Mouse (Mus musculus): ENCODE measurements around the gene Oxnad1. TPM values are rescaled to one million over a fixed set of nuclear protein-coding genes. Genes with fewer than 3 reads are reported as not detected.

Oxnad1 gene
- polyA plus RNA-seq (2016; fragmentation: Nextera tagmentation; extraction: Ambion mirVana), result 20.1 and 21.2 TPM in 2 replicates

DNA sequence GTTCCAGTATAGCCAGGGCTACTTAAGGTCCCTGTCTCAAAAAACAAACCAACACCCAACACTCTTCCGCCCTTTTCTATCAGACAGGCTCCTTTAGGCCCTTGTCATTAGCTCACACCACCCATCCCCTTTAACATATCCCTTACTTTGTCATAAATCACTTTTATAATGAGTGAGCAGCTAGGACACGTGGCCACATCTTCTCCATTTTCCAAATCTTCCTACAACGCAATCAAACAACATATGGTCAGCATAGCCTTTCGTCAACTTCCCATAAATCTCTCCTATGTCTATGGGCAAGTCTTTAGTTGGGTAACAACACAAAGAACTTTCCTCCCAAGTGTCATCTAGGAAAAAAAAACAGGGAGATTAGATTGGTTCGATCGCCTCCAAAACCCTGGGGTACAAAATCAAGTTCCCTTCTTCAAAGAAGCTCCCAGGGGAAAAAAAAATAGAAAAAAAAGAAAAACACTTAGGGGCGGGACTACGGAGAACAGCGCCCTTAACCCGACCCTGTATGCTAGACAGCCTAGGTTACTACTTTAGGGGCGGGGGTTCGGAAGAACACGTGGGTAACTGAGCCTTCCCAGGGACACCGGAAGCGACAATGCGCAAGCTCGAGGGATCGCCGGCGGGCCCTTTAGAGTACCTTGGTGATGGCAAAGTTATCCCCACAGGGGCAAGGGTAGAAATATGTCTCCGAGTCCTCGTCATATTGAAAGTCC lies at the start of gene Oxnad1:
TSS of gene Oxnad1 (plus strand) at position 614 of the 725 bp plus-strand sequence.
- Histone ChIP-seq H3K36me3 (replicated peaks) (peaks cover 28% of the 10 kb centered on the region), H3K27ac (replicated peaks) (peak within 1 kb of the TSS; percentile 87), H3K27me3 (replicated peaks; ENCODE audit: low read depth, poor library complexity, severe bottlenecking) (no peaks in the 10 kb centered on the region), H3K9me3 (no peaks in the 10 kb centered on the region), H3K4me3 (peak within 1 kb of the TSS; percentile 74), H3K4me1 (peaks cover 28% of the 10 kb centered on the region)
- 4% methylated on average over 22 of the region's 22 CpGs for WGBS
- DNase-seq (ENCODE audit: low spot score), result no peak

DNA sequence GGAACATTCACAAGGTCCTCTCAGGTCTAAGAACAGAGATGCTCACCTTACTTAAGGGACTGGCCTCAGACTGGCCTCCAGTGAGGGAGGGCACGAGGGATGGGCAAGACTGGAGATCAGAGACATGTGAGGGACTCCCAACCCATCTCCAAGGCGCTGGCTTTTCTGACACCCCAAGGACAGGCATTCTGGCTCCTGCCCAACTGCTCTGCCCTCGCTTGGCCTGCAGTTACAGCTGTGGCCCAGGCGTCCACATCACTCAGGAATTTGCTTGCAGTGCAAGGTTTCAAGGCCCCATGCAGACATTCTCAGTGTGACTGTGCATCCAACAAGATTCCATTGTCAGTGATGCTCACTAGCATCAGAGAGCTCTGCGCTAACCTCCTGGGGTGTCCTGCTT lies 48.7 kb upstream of the Oxnad1 start:
- WGBS, result 81% methylated on average over 5 of the region's 5 CpGs
- no peak overlapping the region for H3K4me3 ChIP-seq
- H3K4me1 ChIP-seq, result no peaks in the 10 kb centered on the region
- H3K36me3 ChIP-seq (replicated peaks), result no peaks in the 10 kb centered on the region
- H3K27ac ChIP-seq (replicated peaks), result no peak overlapping the region
- H3K9me3 ChIP-seq, result no peaks in the 10 kb centered on the region
- no peaks in the 10 kb centered on the region for H3K27me3 ChIP-seq (replicated peaks; ENCODE audit: low read depth, poor library complexity, severe bottlenecking)
- no peak for DNase-seq (ENCODE audit: low spot score)

DNA sequence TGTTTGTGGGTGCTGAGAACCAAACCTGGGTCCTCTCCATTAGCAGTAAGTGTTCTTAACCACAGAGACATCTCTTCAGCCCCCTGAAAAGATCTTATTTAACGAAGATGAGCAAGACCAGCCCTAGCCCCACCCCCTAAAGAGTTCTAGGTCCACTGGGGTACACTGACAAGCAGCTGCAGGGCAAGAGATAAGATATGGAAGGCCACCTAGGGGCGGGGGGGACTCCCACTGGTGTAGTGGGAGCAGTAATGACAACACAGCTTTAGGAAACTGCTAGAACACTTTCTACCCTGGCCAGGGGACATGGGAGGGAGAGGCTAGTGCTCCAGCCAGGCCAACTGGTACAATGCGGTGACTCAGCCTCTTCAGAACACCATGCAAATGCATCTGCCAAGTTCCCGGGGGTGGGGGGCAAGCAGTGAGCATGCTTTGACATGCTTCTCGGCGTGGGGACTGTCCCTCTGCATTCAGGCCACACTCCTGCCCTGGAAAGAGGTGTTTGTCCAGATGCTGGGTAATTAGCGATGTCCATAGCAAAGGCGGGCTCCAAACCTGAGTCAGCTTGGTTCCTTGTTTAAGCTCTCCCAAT lies 47.4 kb upstream of the Oxnad1 start:
- no peaks in the 10 kb centered on the region for H3K4me1 ChIP-seq
- H3K9me3 ChIP-seq, result no peaks in the 10 kb centered on the region
- DNase-seq (ENCODE audit: low spot score), result no peak
- no peaks in the 10 kb centered on the region for H3K27me3 ChIP-seq (replicated peaks; ENCODE audit: low read depth, poor library complexity, severe bottlenecking)
- no peak overlapping the region for H3K27ac ChIP-seq (replicated peaks)
- H3K36me3 ChIP-seq (replicated peaks), result no peaks in the 10 kb centered on the region
- WGBS, result 85% methylated on average over 8 of the region's 8 CpGs
- no peak overlapping the region for H3K4me3 ChIP-seq

DNA sequence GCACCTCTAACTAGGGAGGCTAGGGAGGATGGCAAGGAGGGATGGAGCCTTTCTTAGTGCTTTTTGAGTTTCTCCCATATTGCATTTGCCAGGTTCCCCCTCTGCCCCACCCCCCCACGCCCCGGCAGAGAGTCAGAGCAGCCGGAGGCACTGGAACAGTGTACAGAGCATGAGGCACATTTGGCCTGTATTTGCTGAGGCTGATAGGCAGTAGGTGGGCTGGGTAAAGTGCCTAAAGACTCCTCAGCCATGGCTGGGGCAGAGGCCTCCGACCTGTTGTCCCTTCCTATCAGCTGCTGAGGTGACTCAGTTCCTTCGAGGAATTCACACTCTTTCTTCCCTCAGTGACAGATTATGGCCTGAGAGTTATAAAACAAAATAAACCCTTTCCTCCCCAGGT lies 43.1 kb upstream of the Oxnad1 start:
- 0 out of 2 replicates have a peak, but pooled peaks cover 5% of the 10 kb centered on the region for H3K4me1 ChIP-seq
- DNase-seq (ENCODE audit: low spot score), result no peak
- no peaks in the 10 kb centered on the region for H3K36me3 ChIP-seq (replicated peaks)
- WGBS, result 69% methylated on average over 5 of the region's 5 CpGs
- H3K4me3 ChIP-seq, result no peak overlapping the region
- no peak overlapping the region for H3K27ac ChIP-seq (replicated peaks)
- no peaks in the 10 kb centered on the region for H3K9me3 ChIP-seq
- no peaks in the 10 kb centered on the region for H3K27me3 ChIP-seq (replicated peaks; ENCODE audit: low read depth, poor library complexity, severe bottlenecking)

DNA sequence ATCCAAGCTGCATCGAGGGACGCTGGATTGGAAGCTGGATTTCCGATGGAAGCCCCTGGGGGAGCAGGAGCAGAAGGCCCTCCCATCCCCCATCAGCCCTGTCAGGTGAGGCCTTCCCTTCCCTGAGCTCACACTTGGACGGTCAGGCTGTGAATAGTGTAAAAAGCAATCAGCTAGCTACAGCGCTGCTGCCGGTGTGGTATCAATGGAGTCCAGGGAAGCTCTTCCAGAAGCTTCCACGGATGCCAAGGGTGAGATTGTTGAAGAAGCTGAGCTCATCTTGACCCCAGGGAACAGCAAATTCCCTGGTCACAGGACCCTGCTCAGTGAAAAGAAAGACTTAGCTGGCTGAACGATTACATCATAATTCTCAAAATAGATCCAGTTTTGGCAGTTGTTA lies 38.8 kb upstream of the Oxnad1 start:
- H3K36me3 ChIP-seq (replicated peaks), result no peaks in the 10 kb centered on the region
- no peak overlapping the region for H3K4me3 ChIP-seq
- no peaks in the 10 kb centered on the region for H3K9me3 ChIP-seq
- H3K27ac ChIP-seq (replicated peaks), result peak overlapping the region; percentile 30
- H3K4me1 ChIP-seq, result 0 out of 2 replicates have a peak, but pooled peaks cover 5% of the 10 kb centered on the region
- H3K27me3 ChIP-seq (replicated peaks; ENCODE audit: low read depth, poor library complexity, severe bottlenecking), result no peaks in the 10 kb centered on the region
- DNase-seq (ENCODE audit: low spot score), result no peak
- WGBS, result 77% methylated on average over 8 of the region's 8 CpGs

DNA sequence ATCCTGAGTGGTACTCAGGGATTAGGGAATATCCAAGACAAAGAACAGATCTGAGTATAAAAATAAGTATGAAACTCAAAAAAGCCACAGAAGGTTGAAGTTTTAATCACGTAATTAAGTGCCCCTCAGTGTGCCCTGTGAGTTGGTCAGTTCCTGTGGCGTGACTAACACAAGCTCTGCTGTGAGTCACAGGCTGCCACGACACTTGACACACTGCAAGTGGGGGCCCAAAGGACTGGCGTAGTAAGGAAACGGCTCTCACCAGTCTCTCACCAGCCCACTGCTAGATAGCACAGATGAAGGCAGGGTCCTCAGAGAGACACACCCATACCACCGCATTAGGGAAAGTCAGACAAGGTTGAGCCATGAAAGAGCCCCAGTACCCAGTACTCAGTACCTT lies 35.0 kb upstream of the Oxnad1 start:
- no peak for DNase-seq (ENCODE audit: low spot score)
- Histone ChIP-seq H3K4me1 (peaks cover 15% of the 10 kb centered on the region), H3K27me3 (replicated peaks; ENCODE audit: low read depth, poor library complexity, severe bottlenecking) (no peaks in the 10 kb centered on the region), H3K9me3 (no peaks in the 10 kb centered on the region), H3K4me3 (no peak overlapping the region), H3K36me3 (replicated peaks) (no peaks in the 10 kb centered on the region), H3K27ac (replicated peaks) (no peak overlapping the region)
- 84% methylated on average over 6 of the region's 6 CpGs for WGBS

DNA sequence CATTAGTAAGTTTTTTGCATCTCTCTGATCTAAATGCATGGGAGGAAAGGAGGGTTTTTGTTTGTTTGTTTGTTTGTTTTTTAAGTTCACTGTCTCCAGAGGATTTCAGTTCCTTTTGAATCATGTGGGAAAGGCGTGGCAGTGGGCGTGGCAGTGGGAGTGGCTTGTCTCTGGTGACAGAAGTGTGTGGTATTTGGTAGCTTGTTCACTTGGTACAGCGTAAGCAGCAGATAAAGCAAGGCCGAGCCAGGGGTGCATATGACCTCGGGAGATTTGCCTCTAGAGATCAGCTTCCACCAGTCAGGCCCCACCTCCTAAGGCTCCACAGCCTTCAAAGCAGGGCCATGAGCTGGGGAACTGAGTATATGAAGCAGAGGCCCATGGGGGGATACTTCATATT lies 31.3 kb upstream of the Oxnad1 start:
- Histone ChIP-seq H3K36me3 (replicated peaks) (no peaks in the 10 kb centered on the region), H3K27me3 (replicated peaks; ENCODE audit: low read depth, poor library complexity, severe bottlenecking) (no peaks in the 10 kb centered on the region), H3K9me3 (no peaks in the 10 kb centered on the region), H3K27ac (replicated peaks) (no peak overlapping the region), H3K4me1 (peaks cover 22% of the 10 kb centered on the region), H3K4me3 (no peak overlapping the region)
- DNase-seq (ENCODE audit: low spot score), result no peak
- 81% methylated on average over 5 of the region's 5 CpGs for WGBS

DNA sequence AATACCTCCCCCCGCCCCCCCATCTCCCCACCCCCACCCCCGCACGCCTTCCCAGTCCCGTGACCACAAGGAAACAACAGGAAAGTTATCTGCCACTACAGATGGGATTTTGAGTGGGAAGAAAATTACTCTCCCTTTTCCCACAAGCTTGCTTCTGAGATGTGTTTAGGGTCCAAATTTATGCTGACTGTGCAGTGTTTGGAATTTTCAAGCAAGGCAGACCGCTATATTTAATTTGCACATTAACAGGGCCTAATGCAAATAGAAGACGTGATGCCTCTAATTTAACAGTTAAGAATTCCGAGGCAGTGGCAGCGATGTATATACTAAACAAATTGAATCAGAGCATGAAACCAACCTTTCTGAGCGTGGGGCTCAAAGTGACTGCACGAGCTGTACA lies 30.4 kb upstream of the Oxnad1 start:
- 67% methylated on average over 10 of the region's 10 CpGs for WGBS
- no peak for DNase-seq (ENCODE audit: low spot score)
- Histone ChIP-seq H3K36me3 (replicated peaks) (no peaks in the 10 kb centered on the region), H3K27me3 (replicated peaks; ENCODE audit: low read depth, poor library complexity, severe bottlenecking) (no peaks in the 10 kb centered on the region), H3K4me1 (peaks cover 22% of the 10 kb centered on the region), H3K27ac (replicated peaks) (no peak overlapping the region), H3K9me3 (no peaks in the 10 kb centered on the region), H3K4me3 (no peak overlapping the region)

DNA sequence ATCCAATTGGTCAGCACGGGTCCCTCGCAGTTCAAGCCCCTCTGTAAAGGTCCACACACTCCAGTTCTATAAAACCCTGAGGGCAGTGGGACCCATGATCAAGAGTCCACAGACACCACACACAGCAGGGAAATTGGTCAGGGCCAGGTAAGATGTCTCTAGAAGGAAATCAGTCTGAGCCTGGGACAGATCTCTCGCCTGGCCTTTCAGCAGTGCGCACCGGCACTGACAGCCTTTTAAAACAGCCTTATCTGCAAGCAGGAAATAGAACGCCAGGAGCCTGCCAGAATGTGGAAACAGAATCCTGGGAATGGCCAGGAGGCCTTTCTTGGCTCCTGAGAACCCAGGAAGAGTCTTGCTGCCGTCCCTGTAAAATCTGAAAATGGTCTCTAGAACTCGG lies 29.4 kb upstream of the Oxnad1 start:
- WGBS, result 71% methylated on average over 8 of the region's 8 CpGs
- Histone ChIP-seq H3K9me3 (no peaks in the 10 kb centered on the region), H3K27me3 (replicated peaks; ENCODE audit: low read depth, poor library complexity, severe bottlenecking) (no peaks in the 10 kb centered on the region), H3K27ac (replicated peaks) (no peak overlapping the region; the same call in 1 of the 2 replicates), H3K4me1 (peaks cover 22% of the 10 kb centered on the region), H3K36me3 (replicated peaks) (no peaks in the 10 kb centered on the region), H3K4me3 (no peak overlapping the region)
- no peak for DNase-seq (ENCODE audit: low spot score)

DNA sequence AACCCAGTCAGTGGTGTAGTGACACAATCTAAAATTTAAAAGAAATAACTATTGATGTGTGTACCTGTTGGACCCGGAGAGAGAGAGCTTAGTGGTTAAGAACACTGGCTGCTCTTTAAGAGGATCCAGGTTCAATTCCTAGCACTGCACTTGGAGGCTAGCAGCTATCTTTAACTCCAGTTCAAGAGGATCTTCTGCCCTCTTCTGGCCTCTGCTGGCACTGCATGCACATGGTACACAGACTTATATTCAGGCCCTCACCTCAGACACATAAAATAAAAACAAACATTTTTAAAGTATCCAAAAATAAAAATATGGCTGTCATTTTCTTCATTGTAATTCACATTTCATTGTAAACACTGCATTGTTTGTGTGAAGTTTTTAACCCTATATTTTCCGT lies 28.5 kb upstream of the Oxnad1 start:
- Histone ChIP-seq H3K4me3 (no peak overlapping the region), H3K36me3 (replicated peaks) (no peaks in the 10 kb centered on the region), H3K4me1 (peaks cover 22% of the 10 kb centered on the region), H3K9me3 (no peaks in the 10 kb centered on the region), H3K27me3 (replicated peaks; ENCODE audit: low read depth, poor library complexity, severe bottlenecking) (no peaks in the 10 kb centered on the region), H3K27ac (replicated peaks) (no peak overlapping the region)
- WGBS, result 91% methylated on average over 2 of the region's 2 CpGs
- no peak for DNase-seq (ENCODE audit: low spot score)

DNA sequence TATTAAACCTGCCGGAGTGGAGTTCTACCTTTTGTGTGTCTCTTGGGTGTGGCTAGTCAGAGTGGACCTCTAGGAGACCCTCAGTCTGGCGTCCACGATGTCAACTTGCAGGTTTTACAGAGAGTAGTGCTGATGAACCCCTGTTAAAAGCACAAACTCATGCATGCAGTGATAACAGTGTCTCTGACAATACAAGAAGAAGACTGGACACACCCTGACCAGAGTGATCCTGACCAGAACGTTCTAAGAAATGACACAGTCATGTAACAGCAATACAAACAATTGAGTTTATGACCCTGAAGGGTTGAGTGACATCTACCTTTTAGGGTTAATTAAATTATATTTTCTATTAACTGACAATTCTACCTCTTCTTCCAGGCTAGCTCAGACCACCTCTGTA lies 27.5 kb upstream of the Oxnad1 start:
- no peaks in the 10 kb centered on the region for H3K9me3 ChIP-seq
- no peaks in the 10 kb centered on the region for H3K36me3 ChIP-seq (replicated peaks)
- H3K27me3 ChIP-seq (replicated peaks; ENCODE audit: low read depth, poor library complexity, severe bottlenecking), result no peaks in the 10 kb centered on the region
- peaks cover 22% of the 10 kb centered on the region for H3K4me1 ChIP-seq
- H3K27ac ChIP-seq (replicated peaks), result no peak overlapping the region
- DNase-seq (ENCODE audit: low spot score), result no peak
- no peak overlapping the region for H3K4me3 ChIP-seq
- WGBS, result 86% methylated on average over 4 of the region's 4 CpGs

DNA sequence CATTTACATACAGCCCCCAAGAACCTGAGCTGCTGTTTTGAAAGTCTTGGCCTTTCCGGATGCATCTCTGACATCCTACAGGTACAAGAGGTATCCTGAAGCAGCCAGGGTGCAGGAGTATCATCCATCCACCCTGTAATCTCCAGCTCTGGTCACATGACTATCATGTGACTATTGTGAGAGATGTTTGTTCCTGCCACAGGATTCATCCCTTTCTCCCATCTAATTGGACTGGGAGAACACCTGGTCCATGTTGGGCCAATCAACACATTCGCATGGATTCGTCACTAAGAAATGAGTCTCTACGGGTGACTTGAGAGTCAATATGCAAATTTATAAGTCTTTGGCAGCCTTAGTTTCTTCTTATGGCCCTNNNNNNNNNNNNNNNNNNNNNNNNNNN lies 23.8 kb upstream of the Oxnad1 start:
- no peaks in the 10 kb centered on the region for H3K36me3 ChIP-seq (replicated peaks)
- no peak overlapping the region for H3K27ac ChIP-seq (replicated peaks)
- H3K4me3 ChIP-seq, result no peak overlapping the region
- H3K9me3 ChIP-seq, result peaks cover 8% of the 10 kb centered on the region; the same call in 1 of the 2 replicates
- H3K4me1 ChIP-seq, result no peaks in the 10 kb centered on the region; the same call in 1 of the 2 replicates
- 88% methylated on average over 4 of the region's 4 CpGs for WGBS
- DNase-seq (ENCODE audit: low spot score), result no peak
- no peaks in the 10 kb centered on the region for H3K27me3 ChIP-seq (replicated peaks; ENCODE audit: low read depth, poor library complexity, severe bottlenecking)

DNA sequence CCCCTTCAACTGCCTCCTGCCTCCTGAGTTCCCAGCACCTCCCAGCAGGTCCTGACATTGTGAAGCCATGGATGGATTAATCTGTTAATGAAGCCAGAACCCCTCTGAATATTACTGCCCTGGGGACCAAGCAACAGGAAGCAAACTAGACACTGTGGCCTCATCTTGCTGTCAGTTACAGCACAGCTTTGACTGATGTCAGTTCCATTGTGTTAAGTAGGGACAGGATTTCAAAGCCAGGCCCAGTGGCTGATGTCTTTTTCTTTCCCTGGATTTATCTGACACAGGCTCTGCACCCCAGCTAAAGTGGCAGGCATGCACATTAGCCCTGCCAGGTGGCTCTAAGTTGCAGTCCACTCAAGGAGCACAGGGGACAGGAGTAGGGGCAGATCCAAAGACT lies 12.4 kb upstream of the Oxnad1 start:
- Histone ChIP-seq H3K9me3 (no peaks in the 10 kb centered on the region), H3K36me3 (replicated peaks) (no peaks in the 10 kb centered on the region), H3K27me3 (replicated peaks; ENCODE audit: low read depth, poor library complexity, severe bottlenecking) (no peaks in the 10 kb centered on the region), H3K4me3 (no peak overlapping the region), H3K4me1 (peaks cover 15% of the 10 kb centered on the region), H3K27ac (replicated peaks) (no peak overlapping the region)
- DNase-seq (ENCODE audit: low spot score), result no peak

All from embryonic facial prominence, embryonic 10.5 days (tissue).